Mouse (Mus musculus): Measurements from ENCODE around the gene Tmem260. TPM values are rescaled to one million over a fixed set of nuclear protein-coding genes. Genes with fewer than 3 reads are reported as not detected.

The Tmem260 gene
- polyA plus RNA-seq, 1 experiment from 2014 or later: 26.4 TPM

DNA sequence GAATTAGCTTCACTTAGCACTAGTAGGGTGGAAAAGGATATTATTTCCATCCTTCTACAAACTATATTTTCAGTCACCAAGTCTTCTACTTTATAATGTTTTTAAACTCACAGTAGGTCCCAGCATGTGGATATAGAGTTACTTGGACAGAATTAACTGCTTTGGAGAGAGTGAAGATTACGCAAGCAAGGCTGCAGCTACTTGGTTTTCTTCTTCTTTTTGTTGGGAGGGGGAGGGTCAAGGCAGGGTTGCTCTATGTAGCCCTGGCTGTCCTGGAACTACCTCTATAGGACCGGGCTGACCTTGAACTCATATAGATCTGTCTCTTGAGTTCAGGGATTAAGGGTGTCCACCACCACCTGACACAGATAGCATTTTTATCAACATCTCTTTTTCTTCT lies 13.9 kb upstream of the Tmem260 start:
- Histone ChIP-seq H3K4me3 (ENCODE audit: low read depth, low read length) (no peak overlapping the region), H3K27me3 (ENCODE audit: control insufficient read depth, insufficient read depth, low read length) (peaks cover 4% of the 10 kb centered on the region; the same call in 1 of the 2 replicates), H3K4me2 (ENCODE audit: low read depth, low read length, severe bottlenecking) (no peak overlapping the region), H3K36me3 (ENCODE audit: control insufficient read depth, insufficient read depth, low read length) (no peaks in the 10 kb centered on the region), H3K4me1 (replicated peaks; ENCODE audit: control insufficient read depth, insufficient read depth, low read length) (peaks cover 3% of the 10 kb centered on the region; the same call in 1 of the 2 replicates), H3K27ac (ENCODE audit: low read depth, low read length) (no peak overlapping the region), H3K9me3 (ENCODE audit: control insufficient read depth, low read length) (no peaks in the 10 kb centered on the region), H3K9ac (ENCODE audit: low read length) (no peak overlapping the region)
- ATAC-seq (replicated peaks; ENCODE audit: low FRiP score) (no peak), DNase-seq (ENCODE audit: low spot score) (no peak)
- 83% methylated on average over 2 of the region's 2 CpGs for WGBS

DNA sequence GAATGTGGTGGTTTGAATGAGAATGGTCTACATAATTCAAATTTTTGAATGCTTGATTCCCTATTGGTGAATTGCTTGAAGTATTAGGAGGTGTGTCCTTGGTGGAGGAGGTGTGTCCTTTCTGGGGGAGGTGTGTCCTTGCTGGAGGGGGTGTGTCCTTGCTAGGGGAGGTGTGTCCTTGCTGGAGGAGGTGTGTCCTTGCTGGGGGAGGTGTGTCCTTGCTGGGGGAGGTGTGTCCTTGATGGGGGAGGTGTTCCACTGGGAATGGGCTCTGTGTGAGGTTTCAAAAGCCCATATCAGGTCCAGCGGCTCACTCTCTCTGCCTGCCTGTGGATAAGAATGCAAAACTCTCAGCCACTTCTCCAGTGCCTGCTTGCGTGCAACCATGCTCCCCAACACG lies 2.1 kb upstream of the Tmem260 start:
- peaks cover 2% of the 10 kb centered on the region; the same call in 1 of the 2 replicates for H3K4me1 ChIP-seq (replicated peaks; ENCODE audit: control insufficient read depth, insufficient read depth, low read length)
- no peaks in the 10 kb centered on the region for H3K9me3 ChIP-seq (ENCODE audit: control insufficient read depth, low read length)
- DNase-seq (ENCODE audit: low spot score) (no peak), ATAC-seq (replicated peaks; ENCODE audit: low FRiP score) (no peak)
- H3K4me2 ChIP-seq (ENCODE audit: low read depth, low read length, severe bottlenecking): no peak overlapping the region
- H3K27me3 ChIP-seq (ENCODE audit: control insufficient read depth, insufficient read depth, low read length): no peaks in the 10 kb centered on the region
- 50% methylated on average over 3 of the region's 3 CpGs for WGBS
- no peak overlapping the region for H3K27ac ChIP-seq (ENCODE audit: low read depth, low read length)
- H3K36me3 ChIP-seq (ENCODE audit: control insufficient read depth, insufficient read depth, low read length): no peaks in the 10 kb centered on the region
- H3K9ac ChIP-seq (ENCODE audit: low read length): no peak overlapping the region
- no peak overlapping the region for H3K4me3 ChIP-seq (ENCODE audit: low read depth, low read length)

GRCm38 (mm10) chr14:48451966-48452407 lies 6.1 kb downstream of the Tmem260 start:
- no peaks in the 10 kb centered on the region for H3K9me3 ChIP-seq (ENCODE audit: control insufficient read depth, low read length)
- H3K9ac ChIP-seq (ENCODE audit: low read length): no peak overlapping the region
- no peak overlapping the region for H3K27ac ChIP-seq (ENCODE audit: low read depth, low read length)
- WGBS: 74% methylated on average over 18 of the region's 18 CpGs
- H3K36me3 ChIP-seq (ENCODE audit: control insufficient read depth, insufficient read depth, low read length): no peaks in the 10 kb centered on the region
- H3K4me2 ChIP-seq (ENCODE audit: low read depth, low read length, severe bottlenecking): no peak overlapping the region
- H3K4me1 ChIP-seq (replicated peaks; ENCODE audit: control insufficient read depth, insufficient read depth, low read length): peaks cover 6% of the 10 kb centered on the region; the same call in 1 of the 2 replicates
- H3K27me3 ChIP-seq (ENCODE audit: control insufficient read depth, insufficient read depth, low read length): no peaks in the 10 kb centered on the region
- H3K4me3 ChIP-seq (ENCODE audit: low read depth, low read length): no peak overlapping the region
- DNase-seq (ENCODE audit: low spot score) (no peak), ATAC-seq (replicated peaks; ENCODE audit: low FRiP score) (no peak)

GRCm38 (mm10) chr14:48453411-48453810 lies 7.5 kb downstream of the Tmem260 start:
- WGBS: 79% methylated on average over 5 of the region's 5 CpGs
- Histone ChIP-seq H3K9ac (ENCODE audit: low read length) (no peak overlapping the region), H3K9me3 (ENCODE audit: control insufficient read depth, low read length) (no peaks in the 10 kb centered on the region), H3K36me3 (ENCODE audit: control insufficient read depth, insufficient read depth, low read length) (no peaks in the 10 kb centered on the region), H3K4me2 (ENCODE audit: low read depth, low read length, severe bottlenecking) (no peak overlapping the region), H3K27ac (ENCODE audit: low read depth, low read length) (no peak overlapping the region), H3K4me3 (ENCODE audit: low read depth, low read length) (no peak overlapping the region), H3K27me3 (ENCODE audit: control insufficient read depth, insufficient read depth, low read length) (no peaks in the 10 kb centered on the region), H3K4me1 (replicated peaks; ENCODE audit: control insufficient read depth, insufficient read depth, low read length) (peaks cover 6% of the 10 kb centered on the region; the same call in 1 of the 2 replicates)
- DNase-seq (ENCODE audit: low spot score): no peak
- no peak for ATAC-seq (replicated peaks; ENCODE audit: low FRiP score)

GRCm38 (mm10) chr14:48456305-48457092 lies 10.6 kb downstream of the Tmem260 start:
- no peak overlapping the region for H3K9ac ChIP-seq (ENCODE audit: low read length)
- ATAC-seq (replicated peaks; ENCODE audit: low FRiP score): no peak; the same call in 1 of the 2 replicates
- peak; percentile 56 for DNase-seq (ENCODE audit: low spot score)
- no peak overlapping the region for H3K27ac ChIP-seq (ENCODE audit: low read depth, low read length)
- H3K27me3 ChIP-seq (ENCODE audit: control insufficient read depth, insufficient read depth, low read length): no peaks in the 10 kb centered on the region
- H3K4me3 ChIP-seq (ENCODE audit: low read depth, low read length): no peak overlapping the region
- no peaks in the 10 kb centered on the region for H3K36me3 ChIP-seq (ENCODE audit: control insufficient read depth, insufficient read depth, low read length)
- H3K4me2 ChIP-seq (ENCODE audit: low read depth, low read length, severe bottlenecking): no peak overlapping the region
- 51% methylated on average over 12 of the region's 12 CpGs for WGBS
- peaks cover 6% of the 10 kb centered on the region; the same call in 1 of the 2 replicates for H3K4me1 ChIP-seq (replicated peaks; ENCODE audit: control insufficient read depth, insufficient read depth, low read length)
- H3K9me3 ChIP-seq (ENCODE audit: control insufficient read depth, low read length): no peaks in the 10 kb centered on the region

DNA sequence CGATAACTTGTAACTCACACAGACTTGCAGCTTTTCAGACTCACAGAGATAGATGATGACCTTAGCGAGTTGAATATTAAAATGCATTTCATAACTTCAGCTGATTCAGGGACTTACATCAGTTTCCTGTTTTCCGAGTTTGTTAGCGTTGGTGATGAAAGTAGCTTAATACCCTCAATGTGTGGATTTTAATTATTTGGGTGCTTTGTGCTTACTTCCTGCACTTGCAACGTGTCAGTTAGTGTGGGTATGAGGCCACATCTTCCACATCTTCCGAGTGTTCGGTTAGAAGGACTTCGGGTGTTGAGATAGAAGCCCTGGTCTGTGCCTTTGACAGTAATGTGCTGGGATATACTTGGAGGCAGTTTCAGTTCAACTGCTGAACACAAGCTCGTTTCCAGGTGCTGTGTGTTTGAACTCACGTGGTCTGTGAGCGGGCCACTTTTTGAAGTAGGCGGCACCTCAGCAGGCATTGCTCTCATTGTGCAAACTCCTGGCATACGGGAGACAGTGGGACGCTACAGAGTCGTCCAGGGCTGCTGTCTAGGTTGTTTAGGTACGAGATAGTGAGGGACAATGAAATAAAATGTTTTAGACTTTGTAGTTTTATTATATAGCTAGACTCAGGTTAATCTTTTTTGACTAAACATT lies 11.5 kb downstream of the Tmem260 start:
- 86% methylated on average over 16 of the region's 16 CpGs for WGBS
- no peaks in the 10 kb centered on the region for H3K9me3 ChIP-seq (ENCODE audit: control insufficient read depth, low read length)
- ATAC-seq (replicated peaks; ENCODE audit: low FRiP score): no peak

DNA sequence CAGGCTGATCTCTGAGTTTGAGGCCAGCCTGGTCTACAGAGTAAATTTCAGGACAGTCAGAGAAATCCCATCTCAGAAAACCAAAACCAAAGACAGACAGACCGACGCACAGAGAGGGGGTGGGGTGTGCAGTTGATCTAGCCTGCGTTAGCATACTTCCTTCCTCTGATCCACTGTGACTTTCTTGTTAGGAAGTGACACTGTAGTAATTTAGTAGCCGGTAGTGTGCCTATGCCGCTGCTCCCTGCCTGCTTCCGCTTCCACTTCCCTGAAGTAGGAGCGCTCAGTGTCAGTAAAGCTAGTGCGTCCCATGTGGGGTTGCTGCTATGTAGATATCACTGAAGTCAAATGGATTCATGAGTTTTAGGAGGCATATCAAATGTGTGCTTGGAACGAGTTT lies 13.0 kb downstream of the Tmem260 start:
- no peak for ATAC-seq (replicated peaks; ENCODE audit: low FRiP score)
- H3K4me3 ChIP-seq (ENCODE audit: low read depth, low read length): no peak overlapping the region
- H3K36me3 ChIP-seq (ENCODE audit: control insufficient read depth, insufficient read depth, low read length): no peaks in the 10 kb centered on the region
- 92% methylated on average over 9 of the region's 9 CpGs for WGBS
- H3K27me3 ChIP-seq (ENCODE audit: control insufficient read depth, insufficient read depth, low read length): no peaks in the 10 kb centered on the region
- H3K27ac ChIP-seq (ENCODE audit: low read depth, low read length): no peak overlapping the region
- DNase-seq (ENCODE audit: low spot score): no peak
- no peaks in the 10 kb centered on the region for H3K9me3 ChIP-seq (ENCODE audit: control insufficient read depth, low read length)
- no peak overlapping the region for H3K4me2 ChIP-seq (ENCODE audit: low read depth, low read length, severe bottlenecking)
- H3K4me1 ChIP-seq (replicated peaks; ENCODE audit: control insufficient read depth, insufficient read depth, low read length): peaks cover 6% of the 10 kb centered on the region; the same call in 1 of the 2 replicates
- no peak overlapping the region for H3K9ac ChIP-seq (ENCODE audit: low read length)

More for the DNA sequence above, 11.5 kb downstream of the Tmem260 start:
- Histone ChIP-seq H3K4me1 (replicated peaks; ENCODE audit: control insufficient read depth, insufficient read depth, low read length) (peaks cover 6% of the 10 kb centered on the region; the same call in 1 of the 2 replicates), H3K4me2 (ENCODE audit: low read depth, low read length, severe bottlenecking) (no peak overlapping the region), H3K9ac (ENCODE audit: low read length) (no peak overlapping the region), H3K4me3 (ENCODE audit: low read depth, low read length) (no peak overlapping the region), H3K27me3 (ENCODE audit: control insufficient read depth, insufficient read depth, low read length) (no peaks in the 10 kb centered on the region), H3K27ac (ENCODE audit: low read depth, low read length) (no peak overlapping the region), H3K36me3 (ENCODE audit: control insufficient read depth, insufficient read depth, low read length) (no peaks in the 10 kb centered on the region)
- DNase-seq (ENCODE audit: low spot score): no peak

DNA sequence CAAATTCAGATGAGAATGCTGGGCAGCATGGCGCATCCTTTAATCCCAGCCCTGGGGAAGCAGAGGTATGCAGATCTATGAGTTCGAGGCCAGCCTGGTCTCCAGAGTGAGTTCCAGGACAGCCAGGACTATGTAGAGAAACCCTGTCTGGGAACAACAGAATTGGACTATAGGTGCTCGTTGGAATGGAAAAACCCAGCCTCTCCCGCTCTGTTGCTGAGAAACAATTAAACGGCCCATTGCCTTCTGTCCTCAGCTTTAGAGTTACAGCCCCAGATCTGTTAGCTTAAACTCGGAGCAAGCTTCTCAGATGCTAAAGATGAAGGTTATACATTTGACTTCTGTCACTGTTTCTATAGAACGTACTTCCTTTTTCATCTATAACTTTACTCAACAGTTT lies 22.4 kb downstream of the Tmem260 start:
- H3K9me3 ChIP-seq (ENCODE audit: control insufficient read depth, low read length): no peaks in the 10 kb centered on the region
- no peak overlapping the region for H3K4me3 ChIP-seq (ENCODE audit: low read depth, low read length)
- no peaks in the 10 kb centered on the region for H3K4me1 ChIP-seq (replicated peaks; ENCODE audit: control insufficient read depth, insufficient read depth, low read length)
- no peak overlapping the region for H3K4me2 ChIP-seq (ENCODE audit: low read depth, low read length, severe bottlenecking)
- WGBS: 47% methylated on average over 7 of the region's 7 CpGs
- H3K9ac ChIP-seq (ENCODE audit: low read length): no peak overlapping the region
- H3K36me3 ChIP-seq (ENCODE audit: control insufficient read depth, insufficient read depth, low read length): no peaks in the 10 kb centered on the region
- H3K27ac ChIP-seq (ENCODE audit: low read depth, low read length): no peak overlapping the region
- no peak for DNase-seq (ENCODE audit: low spot score)
- no peak for ATAC-seq (replicated peaks; ENCODE audit: low FRiP score)
- no peaks in the 10 kb centered on the region for H3K27me3 ChIP-seq (ENCODE audit: control insufficient read depth, insufficient read depth, low read length)
